Mouse (Mus musculus) heart, embryonic 14.5 days (tissue): ENCODE data around the gene Ifitm2. TPM values are rescaled to one million over a fixed set of nuclear protein-coding genes. Genes with fewer than 3 reads are reported as not detected.

Experiments
- ATAC-seq: fragments of 200-750 bp; cut with Nextera tagmentation; 2 replicates; pipeline ENCODE4 v1.8.0; 2017; ENCODE audit warnings: low read depth, moderate TSS enrichment; ENCODE audit not compliant: insufficient number of reproducible peaks, insufficient read depth, low FRiP score
- H3K27ac ChIP-seq, 2 experiments: fragments of 200-500 bp in 1 of 2; fragments of 300-500 bp in 1 of 2; sonication (generic) in 1 of 2; replicated peaks in 1 of 2; 2 replicates each; pipeline ENCODE4 v1.5.1; 2012 to 2014; ENCODE audit warnings: low read depth in 2 of 2, low read length in 2 of 2, control low read depth in 1 of 2, mild to moderate bottlenecking in 1 of 2, mixed read lengths in 1 of 2; ENCODE audit not compliant: control insufficient read depth in 1 of 2, insufficient read depth in 1 of 2
- H3K27me3 ChIP-seq: fragments of 300-500 bp; sonication (generic); 2 replicates; pipeline ENCODE4 v1.6.1; 2014; ENCODE audit warnings: mild to moderate bottlenecking, low read length, control low read depth; ENCODE audit not compliant: control insufficient read depth, insufficient read depth
- H3K36me3 ChIP-seq: fragments of 300-500 bp; sonication (generic); 2 replicates; pipeline ENCODE4 v1.6.1; 2014; ENCODE audit warnings: mild to moderate bottlenecking, control low read depth, low read length, mixed read lengths; ENCODE audit not compliant: control insufficient read depth, insufficient read depth
- H3K4me1 ChIP-seq, 2 experiments: fragments of 200-500 bp in 1 of 2; fragments of 300-500 bp in 1 of 2; sonication (generic) in 1 of 2; 2 replicates each; pipeline ENCODE4 v1.6.1; 2012 to 2014; ENCODE audit warnings: low read length in 2 of 2, control low read depth in 1 of 2, mixed read lengths in 1 of 2; ENCODE audit not compliant: control insufficient read depth in 2 of 2, insufficient read depth in 2 of 2
- H3K4me2 ChIP-seq: fragments of 300-500 bp; sonication (generic); 2 replicates; pipeline ENCODE4 v1.6.1; 2014; ENCODE audit warnings: mild to moderate bottlenecking, low read length
- H3K4me3 ChIP-seq, 2 experiments: fragments of 200-500 bp in 1 of 2; fragments of 300-500 bp in 1 of 2; sonication (generic) in 1 of 2; 2 replicates each; pipeline ENCODE4 v1.5.1; 2012 to 2014; ENCODE audit warnings: low read length in 2 of 2, mild to moderate bottlenecking in 2 of 2, control low read depth in 1 of 2, low read depth in 1 of 2, moderate library complexity in 1 of 2; ENCODE audit not compliant: control insufficient read depth in 1 of 2, insufficient read depth in 1 of 2
- H3K9ac ChIP-seq: fragments of 300-500 bp; sonication (generic); 2 replicates; pipeline ENCODE4 v1.6.1; 2014; ENCODE audit warnings: mild to moderate bottlenecking, low read length
- H3K9me3 ChIP-seq: fragments of 300-500 bp; sonication (generic); 2 replicates; pipeline ENCODE4 v1.6.1; 2016; ENCODE audit warnings: low read length, control low read depth; ENCODE audit not compliant: control insufficient read depth
- WGBS: fragments of 180-500 bp; shearing (Covaris S2); extraction: QIAGEN DNeasy Blood & Tissue Kit; methylation state at CpG from one replicate; pipeline ENCODE4 v1.1.7; 2014; 5-methylcytosine and 5-hydroxymethylcytosine counted together
- polyA plus RNA-seq: library from polyadenylated mRNA; unstranded; fragments of >200 nt; fragmentation: Nextera tagmentation; extraction: Ambion mirVana; gene quantifications from 2 replicates; pipeline ENCODE4 v1.2.1, GENCODE M21; 2014

The Ifitm2 gene
- polyA plus RNA-seq, 1 experiment from 2014 or later = 692 TPM

- Histone ChIP-seq H3K36me3 (no peaks in the 10 kb centered on the region), H3K4me2 (peak overlapping the region; percentile 65), H3K4me3 (peak overlapping the region; percentile 39 to 59), H3K9me3 (no peaks in the 10 kb centered on the region), H3K9ac (peak overlapping the region; percentile 23), H3K27me3 (no peaks in the 10 kb centered on the region), H3K4me1 (no peaks in the 10 kb centered on the region; a peak in 1 of 4 replicates), H3K27ac (no peak overlapping the region)
- 0 out of 2 replicates have a peak, but pooled peaks have one; percentile 35 for ATAC-seq
- WGBS = under 1% methylated on average over 19 of the region's 19 CpGs
These were observed 47.1 kb downstream of the Ifitm2 start for GRCm38 (mm10) chr7:140908634-140909107.

GRCm38 (mm10) chr7:140908181-140908580 is 47.6 kb downstream of the Ifitm2 start:
- H3K27ac ChIP-seq = no peak overlapping the region
- H3K9me3 ChIP-seq = no peaks in the 10 kb centered on the region
- no peak for ATAC-seq
- WGBS = 48% methylated on average over 7 of the region's 7 CpGs
- peak overlapping the region; percentile 65; the same call in 1 of the 2 replicates for H3K4me2 ChIP-seq
- no peak overlapping the region for H3K9ac ChIP-seq
- no peaks in the 10 kb centered on the region for H3K36me3 ChIP-seq
- H3K4me3 ChIP-seq = no peak overlapping the region
- H3K27me3 ChIP-seq = no peaks in the 10 kb centered on the region
- no peaks in the 10 kb centered on the region; a peak in 1 of 4 replicates for H3K4me1 ChIP-seq

GRCm38 (mm10) chr7:140907697-140908096 is 48.1 kb downstream of the Ifitm2 start:
- Histone ChIP-seq H3K4me2 (no peak overlapping the region), H3K9me3 (no peaks in the 10 kb centered on the region), H3K27me3 (no peaks in the 10 kb centered on the region), H3K4me3 (no peak overlapping the region), H3K27ac (no peak overlapping the region), H3K4me1 (no peaks in the 10 kb centered on the region; a peak in 1 of 4 replicates), H3K9ac (no peak overlapping the region), H3K36me3 (no peaks in the 10 kb centered on the region)
- ATAC-seq = no peak
- WGBS = 82% methylated on average over 7 of the region's 7 CpGs

- Histone ChIP-seq H3K9me3 (no peaks in the 10 kb centered on the region), H3K4me1 (no peaks in the 10 kb centered on the region; a peak in 1 of 4 replicates), H3K36me3 (no peaks in the 10 kb centered on the region), H3K27ac (no peak overlapping the region), H3K9ac (no peak overlapping the region), H3K4me3 (no peak overlapping the region), H3K27me3 (no peaks in the 10 kb centered on the region), H3K4me2 (no peak overlapping the region)
- 72% methylated on average over 13 of the region's 13 CpGs for WGBS
- ATAC-seq = no peak
These were observed 48.7 kb downstream of the Ifitm2 start for GRCm38 (mm10) chr7:140907131-140907530.

- Histone ChIP-seq H3K4me2 (no peak overlapping the region), H3K4me3 (no peak overlapping the region), H3K4me1 (peaks cover 4 to 6% of the 10 kb centered on the region in 2 experiments), H3K27ac (no peak overlapping the region), H3K9me3 (no peaks in the 10 kb centered on the region), H3K27me3 (no peaks in the 10 kb centered on the region), H3K36me3 (no peaks in the 10 kb centered on the region), H3K9ac (no peak overlapping the region)
- no peak for ATAC-seq
- 24% methylated on average over 2 of the region's 2 CpGs for WGBS
These were observed 50.1 kb downstream of the Ifitm2 start for GRCm38 (mm10) chr7:140905642-140906081.

Other genes starting within 250 kb of the Ifitm2 start
- not detected in 2 replicates for gene Cyp2e1, start 192.2 kb downstream of the Ifitm2 start, polyA plus RNA-seq
- gene Syce1, start 168.1 kb downstream of the Ifitm2 start, polyA plus RNA-seq = 0.31 TPM in 1 of 2 replicates, not detected in the other
- 0.75 and 0.86 TPM in 2 replicates for gene Zfp941, start 133.8 kb downstream of the Ifitm2 start, polyA plus RNA-seq
- gene Urah, start 121.0 kb downstream of the Ifitm2 start, polyA plus RNA-seq = not detected in 2 replicates
- not detected in 2 replicates for gene Scgb1c1, start 110.4 kb downstream of the Ifitm2 start, polyA plus RNA-seq
- 0.12 TPM in 1 of 2 replicates, not detected in the other for gene Odf3, start 108.2 kb downstream of the Ifitm2 start, polyA plus RNA-seq
- not detected in 2 replicates for gene Gm45785, start 99.7 kb downstream of the Ifitm2 start, polyA plus RNA-seq
- gene Ric8a, start 99.0 kb downstream of the Ifitm2 start, polyA plus RNA-seq = 40.5 and 42.8 TPM in 2 replicates
- 35.0 and 39.5 TPM in 2 replicates for gene Bet1l, start 98.4 kb downstream of the Ifitm2 start, polyA plus RNA-seq
- 55.4 and 120 TPM in 2 replicates for gene Psmd13, start 74.0 kb downstream of the Ifitm2 start, polyA plus RNA-seq
- gene Sirt3, start 73.7 kb downstream of the Ifitm2 start, polyA plus RNA-seq = 48.4 and 57.2 TPM in 2 replicates
- 375 and 378 TPM in 2 replicates for gene Cox8b, start 55.5 kb downstream of the Ifitm2 start, polyA plus RNA-seq
- not detected in 2 replicates for gene Nlrp6, start 35.1 kb downstream of the Ifitm2 start, polyA plus RNA-seq
- 11.4 and 13.0 TPM in 2 replicates for gene Pgghg, start 14.6 kb downstream of the Ifitm2 start, polyA plus RNA-seq
- 0.65 and 0.82 TPM in 2 replicates for gene Ifitm5, start 5.7 kb downstream of the Ifitm2 start, polyA plus RNA-seq
- not detected in 2 replicates for gene Gm45717, start 50 bp downstream of the Ifitm2 start, polyA plus RNA-seq
- gene Ifitm1, start 11.2 kb upstream of the Ifitm2 start, polyA plus RNA-seq = 7.4 and 8.3 TPM in 2 replicates
- 89.6 and 105 TPM in 2 replicates for gene Ifitm3, start 54.8 kb upstream of the Ifitm2 start, polyA plus RNA-seq
- 0.43 and 0.97 TPM in 2 replicates for gene Ifitm6, start 61.9 kb upstream of the Ifitm2 start, polyA plus RNA-seq
- not detected in 2 replicates for gene Gm17387, start 73.1 kb upstream of the Ifitm2 start, polyA plus RNA-seq
- 0.27 and 0.66 TPM in 2 replicates for gene B4galnt4, start 105.1 kb upstream of the Ifitm2 start, polyA plus RNA-seq
- 0.23 TPM in 1 of 2 replicates, not detected in the other for gene Pkp3, start 122.2 kb upstream of the Ifitm2 start, polyA plus RNA-seq
- gene Sigirr, start 144.6 kb upstream of the Ifitm2 start, polyA plus RNA-seq = 2.8 TPM in 2 replicates
- 0.34 TPM in 1 of 2 replicates, not detected in the other for gene Ano9, start 161.8 kb upstream of the Ifitm2 start, polyA plus RNA-seq
- 51.8 and 65.6 TPM in 2 replicates for gene Ptdss2, start 166.4 kb upstream of the Ifitm2 start, polyA plus RNA-seq
- 109 and 116 TPM in 2 replicates for gene Rnh1, start 216.9 kb upstream of the Ifitm2 start, polyA plus RNA-seq
- gene Hras, start 238.0 kb upstream of the Ifitm2 start, polyA plus RNA-seq = 93.9 and 96.7 TPM in 2 replicates
- 1.6 and 2.8 TPM in 2 replicates for gene Lrrc56, start 238.2 kb upstream of the Ifitm2 start, polyA plus RNA-seq